Mouse (Mus musculus) thymus, adult 2 months (tissue): Measurements from ENCODE around the gene Gm49337. TPM values are rescaled to one million over a fixed set of nuclear protein-coding genes. Genes with fewer than 3 reads are reported as not detected.

Experiments used
- DNase-seq: peaks from one replicate; pipeline ENCODE4 v3.0.0; 2021
- H3K27ac ChIP-seq: fragments of 200-500 bp; 2 replicates; pipeline ENCODE4 v1.5.1; 2012; ENCODE audit warnings: low read length, control low read depth; ENCODE audit not compliant: control insufficient read depth, insufficient read depth
- H3K27me3 ChIP-seq: fragments of 200-500 bp; 2 replicates; pipeline ENCODE4 v1.6.1; 2012; ENCODE audit warnings: mild to moderate bottlenecking, low read length, moderate library complexity, mixed read lengths; ENCODE audit not compliant: control insufficient read depth, insufficient read depth
- H3K36me3 ChIP-seq: fragments of 200-500 bp; 2 replicates; pipeline ENCODE4 v1.6.1; 2012; ENCODE audit warnings: mild to moderate bottlenecking, low read length, moderate library complexity; ENCODE audit not compliant: control insufficient read depth, insufficient read depth
- H3K4me1 ChIP-seq: fragments of 200-500 bp; replicated peaks from 2 replicates; pipeline ENCODE4 v1.6.1; 2012; ENCODE audit warnings: low read length; ENCODE audit not compliant: control insufficient read depth, insufficient read depth
- H3K4me3 ChIP-seq: fragments of 200-500 bp; 2 replicates; pipeline ENCODE4 v1.5.1; 2012; ENCODE audit warnings: mild to moderate bottlenecking, low read length, control low read depth, moderate library complexity; ENCODE audit not compliant: control insufficient read depth, insufficient read depth
- CTCF ChIP-seq: fragments of 200-500 bp; IDR thresholded peaks from 2 replicates; pipeline ENCODE4 v1.5.1; 2012; ENCODE audit warnings: mild to moderate bottlenecking, control low read depth, low read length, moderate library complexity, borderline replicate concordance; ENCODE audit not compliant: control insufficient read depth, poor library complexity, insufficient read depth; ENCODE audit errors: extremely low read depth
- POLR2A ChIP-seq: fragments of 200-500 bp; IDR thresholded peaks from 2 replicates; pipeline ENCODE4 v1.6.1; 2012; ENCODE audit warnings: mild to moderate bottlenecking, low read length, control low read depth, moderate library complexity; ENCODE audit not compliant: control insufficient read depth, poor library complexity, insufficient read depth; ENCODE audit errors: extremely low read depth
- WGBS: fragments of 180-500 bp; shearing (Covaris S2); methylation state at CpG from one replicate; pipeline ENCODE4 v1.1.7; 2018; 5-methylcytosine and 5-hydroxymethylcytosine counted together
- polyA plus RNA-seq: library from polyadenylated mRNA; depleted of rRNA; stranded (reverse); fragments of >200 nt; gene quantifications from 2 replicates; pipeline ENCODE4 v1.2.3, GENCODE M21; 2012

Gm49337 gene
- polyA plus RNA-seq, 1 experiment = not detected

DNA sequence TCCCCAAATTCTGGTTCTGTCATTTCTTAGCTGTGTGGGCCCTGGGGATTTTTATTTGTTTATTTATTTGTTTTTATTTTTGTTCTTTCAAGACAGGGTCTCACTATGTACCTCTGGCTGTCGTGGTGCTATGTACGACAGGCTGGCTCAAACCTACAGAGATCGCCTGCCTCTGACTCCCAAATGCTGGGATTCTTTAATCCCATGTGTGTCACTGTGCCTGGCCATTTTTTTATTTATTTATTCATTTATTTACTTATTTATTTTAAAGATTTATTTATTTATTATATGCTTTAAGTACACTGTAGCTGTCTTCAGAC lies 3.9 kb upstream of the Gm49337 start:
- H3K27me3 ChIP-seq = no peaks in the 10 kb centered on the region
- WGBS = 79% methylated on average over 3 of the region's 3 CpGs
- peaks cover 10% of the 10 kb centered on the region for H3K4me1 ChIP-seq
- H3K36me3 ChIP-seq = no peaks in the 10 kb centered on the region
- H3K27ac ChIP-seq = no peak overlapping the region
- no peak overlapping the region for H3K4me3 ChIP-seq
- DNase-seq = no peak
- TF ChIP-seq POLR2A (no peak), CTCF (no peak)

DNA sequence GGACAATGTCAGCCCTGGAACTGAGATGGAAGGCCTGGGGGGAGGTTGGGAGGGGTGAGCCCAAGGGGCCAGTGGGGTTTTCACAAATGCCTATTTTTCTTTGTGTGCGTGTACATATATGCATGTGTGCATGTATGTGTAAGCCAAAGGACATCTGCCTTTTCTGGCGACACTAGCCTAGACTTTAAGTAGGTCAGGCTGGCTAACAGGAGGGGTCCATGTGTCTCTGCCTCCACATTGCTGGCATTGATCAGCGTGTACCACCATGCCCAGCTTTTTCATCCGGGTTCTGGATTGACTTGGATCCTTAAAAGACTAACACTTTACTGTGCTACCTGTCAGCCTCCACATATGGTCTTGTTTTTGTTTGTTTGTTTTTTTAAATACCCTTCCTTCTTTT lies 568 bp downstream of the Gm49337 start:
- H3K36me3 ChIP-seq = no peaks in the 10 kb centered on the region
- H3K27ac ChIP-seq = no peak overlapping the region
- DNase-seq = no peak
- no peaks in the 10 kb centered on the region for H3K27me3 ChIP-seq
- TF ChIP-seq POLR2A (no peak), CTCF (no peak)
- peaks cover 22% of the 10 kb centered on the region for H3K4me1 ChIP-seq
- WGBS = 97% methylated on average over 4 of the region's 4 CpGs
- no peak overlapping the region for H3K4me3 ChIP-seq

DNA sequence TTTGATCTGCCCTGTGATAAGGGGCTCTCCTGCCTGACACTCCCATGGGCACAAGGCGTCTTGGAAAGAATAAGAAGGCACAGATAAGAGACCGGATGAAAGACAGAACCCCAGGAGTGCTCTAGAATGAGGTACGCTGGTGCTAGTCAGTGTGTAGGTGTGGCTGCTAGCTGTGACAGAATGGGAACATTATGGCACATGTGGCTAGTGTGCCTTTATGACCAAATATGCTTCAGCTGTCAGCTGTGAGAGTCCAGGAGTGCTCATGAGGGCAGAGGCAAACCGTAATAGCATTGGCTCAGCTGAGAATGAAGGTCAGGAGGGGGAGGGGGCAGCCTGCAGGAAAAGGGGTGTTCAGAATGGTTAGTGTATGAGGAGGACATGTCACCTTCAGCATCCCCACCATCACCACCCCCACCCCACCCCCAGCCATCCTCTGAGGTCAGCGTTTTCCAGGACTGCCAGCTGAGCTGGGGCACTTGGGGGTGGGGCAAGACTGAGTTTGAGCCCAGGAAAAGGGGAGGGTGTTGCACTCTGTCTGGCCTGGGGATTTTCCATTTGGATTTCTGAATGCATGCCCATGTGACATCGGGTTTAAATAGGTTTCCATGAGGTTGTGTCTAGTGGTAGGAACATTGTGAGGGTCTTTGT lies 1.4 kb downstream of the Gm49337 start:
- WGBS = 88% methylated on average over 6 of the region's 6 CpGs
- Histone ChIP-seq H3K27me3 (no peaks in the 10 kb centered on the region), H3K4me3 (no peak overlapping the region), H3K4me1 (peaks cover 20% of the 10 kb centered on the region), H3K36me3 (no peaks in the 10 kb centered on the region), H3K27ac (no peak overlapping the region)
- TF ChIP-seq CTCF (no peak), POLR2A (no peak)
- DNase-seq = no peak

DNA sequence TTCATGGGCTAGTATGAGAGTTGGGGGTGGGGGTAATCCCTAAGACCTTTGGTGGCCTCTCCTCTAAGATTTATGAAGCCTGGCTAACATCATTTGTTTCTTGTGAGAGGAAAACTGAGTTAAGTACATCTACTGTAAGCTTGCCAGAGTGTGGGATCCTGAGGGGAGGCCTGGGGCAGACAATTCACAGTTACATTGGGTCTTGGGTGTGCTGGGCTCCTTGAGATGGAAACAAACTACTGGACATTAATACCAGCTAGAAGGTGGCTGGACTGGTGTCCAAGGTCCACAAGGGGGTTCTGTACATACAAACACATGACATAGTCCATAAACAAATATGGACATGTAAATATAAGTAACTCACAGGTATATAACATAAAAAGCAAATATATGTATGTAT lies 2.0 kb downstream of the Gm49337 start:
- no peak overlapping the region for H3K27ac ChIP-seq
- H3K4me1 ChIP-seq = peaks cover 20% of the 10 kb centered on the region
- TF ChIP-seq POLR2A (no peak), CTCF (no peak)
- no peaks in the 10 kb centered on the region for H3K27me3 ChIP-seq
- DNase-seq = no peak
- H3K4me3 ChIP-seq = no peak overlapping the region
- H3K36me3 ChIP-seq = no peaks in the 10 kb centered on the region

DNA sequence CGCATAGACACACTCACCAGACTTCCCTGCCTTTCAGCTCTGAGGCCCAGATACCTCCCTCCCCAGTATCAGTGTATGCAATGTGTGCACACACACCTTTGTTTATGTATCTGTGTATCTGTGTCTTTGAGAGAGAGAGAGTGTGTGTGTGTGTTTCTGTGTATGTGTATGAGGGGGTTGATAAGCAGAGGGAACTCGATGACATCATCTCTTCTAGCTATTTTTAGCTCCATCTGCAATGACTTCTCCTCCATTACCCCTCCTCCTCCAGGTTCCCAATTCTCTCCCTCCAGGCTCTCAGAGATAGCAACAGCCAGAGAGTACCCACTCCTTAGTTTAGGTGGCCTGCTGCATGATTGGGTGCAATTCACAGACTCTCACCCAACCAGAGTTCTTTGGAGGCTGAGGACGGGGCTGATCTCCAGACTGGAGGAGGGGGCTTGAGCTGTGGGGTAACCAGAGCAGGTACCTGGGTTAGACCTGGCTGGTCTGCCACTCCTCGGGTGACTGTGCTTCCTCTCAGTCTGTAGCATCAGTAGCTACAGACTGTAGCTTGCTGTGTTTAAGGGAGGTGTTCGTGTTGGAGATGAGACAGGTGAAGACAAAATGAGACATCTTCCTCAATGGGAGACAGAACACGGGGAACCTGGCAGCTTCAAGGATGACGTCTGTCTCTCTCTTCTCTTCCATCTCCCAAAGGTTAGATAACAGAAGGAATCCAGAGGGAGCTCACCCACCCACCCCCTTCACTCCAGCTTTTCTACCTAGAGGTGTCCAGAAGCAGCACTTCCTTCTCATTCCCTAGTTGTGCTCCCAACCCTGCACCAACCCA lies 2.7 kb downstream of the Gm49337 start:
- Histone ChIP-seq H3K4me3 (no peak overlapping the region), H3K36me3 (no peaks in the 10 kb centered on the region), H3K27ac (peak overlapping the region; percentile 27; the same call in 1 of the 2 replicates), H3K27me3 (no peaks in the 10 kb centered on the region), H3K4me1 (peaks cover 20% of the 10 kb centered on the region)
- TF ChIP-seq POLR2A (no peak), CTCF (no peak)
- no peak for DNase-seq
- 41% methylated on average over 7 of the region's 7 CpGs for WGBS

DNA sequence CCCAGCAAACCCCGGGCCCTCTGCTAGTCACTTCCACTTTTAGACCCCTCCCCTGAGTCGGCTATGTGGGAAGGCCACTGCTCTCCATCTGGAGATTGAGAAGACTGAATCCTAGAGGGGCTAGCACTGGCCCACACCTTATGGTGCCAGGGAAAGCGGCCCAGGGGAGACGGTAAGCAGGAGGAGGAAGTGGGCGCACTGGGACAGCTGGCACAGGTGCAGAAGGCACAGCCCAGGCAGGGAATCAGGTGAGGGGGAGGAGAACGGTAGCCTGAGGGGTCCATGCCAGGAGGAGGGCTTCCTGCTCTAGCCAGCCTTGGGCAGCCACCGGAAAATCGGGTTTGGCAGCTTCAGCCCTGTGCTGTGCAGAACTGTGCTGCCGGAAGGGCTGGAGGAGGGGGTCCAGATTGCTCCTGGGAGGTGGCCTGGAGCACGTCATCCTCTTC lies 3.4 kb downstream of the Gm49337 start:
- no peaks in the 10 kb centered on the region for H3K36me3 ChIP-seq
- H3K4me3 ChIP-seq = 0 out of 2 replicates have a peak overlapping the region, but pooled peaks have one; percentile 12
- peak overlapping the region; percentile 27; the same call in 1 of the 2 replicates for H3K27ac ChIP-seq
- TF ChIP-seq CTCF (no peak), POLR2A (no peak)
- peak; percentile 66 for DNase-seq
- 3% methylated on average over 10 of the region's 10 CpGs for WGBS
- H3K27me3 ChIP-seq = no peaks in the 10 kb centered on the region
- peaks cover 20% of the 10 kb centered on the region for H3K4me1 ChIP-seq
